Mouse (Mus musculus): ENCODE results near the gene 4933428G20Rik. TPM values are rescaled to one million over a fixed set of nuclear protein-coding genes. Genes with fewer than 3 reads are reported as not detected.

4933428G20Rik gene
- polyA plus RNA-seq, 1 experiment from 2014 or later: 0.32 TPM

- peak; percentile 45 for DNase-seq (ENCODE audit: low spot score)
- no peak overlapping the region for H3K27ac ChIP-seq (ENCODE audit: low read length)
- H3K4me3 ChIP-seq (ENCODE audit: low read depth, low read length): no peak overlapping the region
- no peaks in the 10 kb centered on the region for H3K4me1 ChIP-seq (ENCODE audit: insufficient read depth, low read depth, low read length)
- no peaks in the 10 kb centered on the region for H3K9me3 ChIP-seq (ENCODE audit: low read length)
- no peak overlapping the region for H3K9ac ChIP-seq (replicated peaks; ENCODE audit: low read depth)
- ATAC-seq: peak; percentile 81
- H3K36me3 ChIP-seq (ENCODE audit: insufficient read depth, low read length): peaks cover 11% of the 10 kb centered on the region; the same call in 1 of the 2 replicates
- no peak for TF ChIP-seq EP300 (IDR thresholded peaks at IDR 0.05)
- no peak for TF ChIP-seq CTCF (IDR thresholded peaks at IDR 0.05)
- H3K4me2 ChIP-seq (replicated peaks; ENCODE audit: low read depth, low read length): no peak overlapping the region
- no peaks in the 10 kb centered on the region for H3K27me3 ChIP-seq (replicated peaks; ENCODE audit: insufficient read depth, low read length)
- 41% methylated on average over 9 of the region's 9 CpGs for WGBS
Measured at GRCm38 (mm10) chr11:97502383-97502782, 2.2 kb upstream of the 4933428G20Rik start.

GRCm38 (mm10) chr11:97500720-97501448 is 744 bp upstream of the 4933428G20Rik start:
- DNase-seq (ENCODE audit: low spot score): no peak
- Histone ChIP-seq H3K9me3 (ENCODE audit: low read length) (no peaks in the 10 kb centered on the region), H3K36me3 (ENCODE audit: insufficient read depth, low read length) (peaks cover 17% of the 10 kb centered on the region), H3K27ac (ENCODE audit: low read length) (no peak overlapping the region), H3K4me3 (ENCODE audit: low read depth, low read length) (no peak overlapping the region), H3K9ac (replicated peaks; ENCODE audit: low read depth) (no peak overlapping the region), H3K27me3 (replicated peaks; ENCODE audit: insufficient read depth, low read length) (no peaks in the 10 kb centered on the region), H3K4me1 (ENCODE audit: insufficient read depth, low read depth, low read length) (no peaks in the 10 kb centered on the region), H3K4me2 (replicated peaks; ENCODE audit: low read depth, low read length) (no peak overlapping the region)
- no peak for TF ChIP-seq CTCF (IDR thresholded peaks at IDR 0.05)
- TF ChIP-seq EP300 (IDR thresholded peaks at IDR 0.05): no peak
- 49% methylated on average over 51 of the region's 51 CpGs for WGBS
- no peak for ATAC-seq

- DNase-seq (ENCODE audit: low spot score) (no peak), ATAC-seq (no peak)
- Histone ChIP-seq H3K9me3 (ENCODE audit: low read length) (no peaks in the 10 kb centered on the region), H3K36me3 (ENCODE audit: insufficient read depth, low read length) (peaks cover 29% of the 10 kb centered on the region), H3K27ac (ENCODE audit: low read length) (no peak overlapping the region), H3K4me1 (ENCODE audit: insufficient read depth, low read depth, low read length) (no peaks in the 10 kb centered on the region), H3K9ac (replicated peaks; ENCODE audit: low read depth) (no peak overlapping the region), H3K4me3 (ENCODE audit: low read depth, low read length) (no peak overlapping the region), H3K4me2 (replicated peaks; ENCODE audit: low read depth, low read length) (no peak overlapping the region), H3K27me3 (replicated peaks; ENCODE audit: insufficient read depth, low read length) (no peaks in the 10 kb centered on the region)
- 89% methylated on average over 4 of the region's 4 CpGs for WGBS
- TF ChIP-seq EP300 (IDR thresholded peaks at IDR 0.05) (no peak), CTCF (IDR thresholded peaks at IDR 0.05) (no peak)
Measured at GRCm38 (mm10) chr11:97497543-97497942, 2.6 kb downstream of the 4933428G20Rik start.

DNA sequence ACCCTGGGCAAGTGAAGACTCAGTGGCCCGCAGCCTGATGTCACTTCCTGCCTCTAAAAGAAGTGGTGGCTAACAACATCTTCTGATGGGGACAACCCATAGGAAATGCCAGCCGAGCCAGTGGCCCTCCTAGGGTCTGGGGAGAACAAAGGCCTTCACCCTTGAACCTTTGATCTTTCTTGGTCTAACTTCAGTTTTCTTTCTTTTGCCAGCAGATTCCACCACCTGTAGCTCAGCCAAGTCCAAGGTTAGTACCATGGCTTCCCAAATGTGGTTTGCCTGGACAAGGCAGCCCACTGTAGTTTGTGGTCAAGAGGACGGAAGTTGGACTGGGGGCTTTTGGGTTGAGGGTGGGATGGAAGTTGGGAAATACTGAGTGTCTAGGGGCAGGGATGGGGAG is 7.3 kb downstream of the 4933428G20Rik start:
- Histone ChIP-seq H3K36me3 (ENCODE audit: insufficient read depth, low read length) (peaks cover 33% of the 10 kb centered on the region), H3K27me3 (replicated peaks; ENCODE audit: insufficient read depth, low read length) (no peaks in the 10 kb centered on the region), H3K4me1 (ENCODE audit: insufficient read depth, low read depth, low read length) (no peaks in the 10 kb centered on the region), H3K9me3 (ENCODE audit: low read length) (no peaks in the 10 kb centered on the region), H3K9ac (replicated peaks; ENCODE audit: low read depth) (no peak overlapping the region), H3K4me2 (replicated peaks; ENCODE audit: low read depth, low read length) (no peak overlapping the region), H3K27ac (ENCODE audit: low read length) (no peak overlapping the region), H3K4me3 (ENCODE audit: low read depth, low read length) (no peak overlapping the region)
- 88% methylated on average over 3 of the region's 3 CpGs for WGBS
- no peak for TF ChIP-seq CTCF (IDR thresholded peaks at IDR 0.05)
- no peak for TF ChIP-seq EP300 (IDR thresholded peaks at IDR 0.05)
- ATAC-seq (no peak), DNase-seq (ENCODE audit: low spot score) (no peak)

DNA sequence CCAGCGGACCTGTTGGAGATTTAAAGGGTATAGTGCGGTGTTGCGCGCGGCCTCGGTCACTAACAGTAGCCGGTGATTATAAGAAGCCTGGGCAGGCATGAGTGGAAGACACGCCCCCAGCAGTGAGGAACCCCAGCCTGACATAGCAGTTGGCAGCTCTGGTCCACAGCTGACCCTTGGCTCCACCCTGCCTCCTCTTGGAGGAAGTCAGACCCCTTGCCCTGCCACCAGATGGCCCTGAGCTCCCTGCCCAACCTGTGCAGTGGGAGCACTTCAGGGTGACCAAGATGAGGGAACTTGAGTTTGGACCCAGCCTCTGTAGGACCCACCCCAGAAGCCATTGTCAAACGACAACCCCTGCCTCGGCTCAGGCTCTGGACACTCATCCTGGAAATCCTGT is 8.5 kb downstream of the 4933428G20Rik start:
- Histone ChIP-seq H3K27me3 (replicated peaks; ENCODE audit: insufficient read depth, low read length) (no peaks in the 10 kb centered on the region), H3K36me3 (ENCODE audit: insufficient read depth, low read length) (peaks cover 35% of the 10 kb centered on the region), H3K27ac (ENCODE audit: low read length) (no peak overlapping the region), H3K9me3 (ENCODE audit: low read length) (no peaks in the 10 kb centered on the region), H3K9ac (replicated peaks; ENCODE audit: low read depth) (no peak overlapping the region), H3K4me3 (ENCODE audit: low read depth, low read length) (no peak overlapping the region), H3K4me1 (ENCODE audit: insufficient read depth, low read depth, low read length) (no peaks in the 10 kb centered on the region), H3K4me2 (replicated peaks; ENCODE audit: low read depth, low read length) (no peak overlapping the region)
- WGBS: 78% methylated on average over 10 of the region's 10 CpGs
- DNase-seq (ENCODE audit: low spot score): no peak
- TF ChIP-seq EP300 (IDR thresholded peaks at IDR 0.05) (no peak), CTCF (IDR thresholded peaks at IDR 0.05) (0 out of 2 replicates have a peak, but pooled peaks have one; percentile 4)
- ATAC-seq: no peak

DNA sequence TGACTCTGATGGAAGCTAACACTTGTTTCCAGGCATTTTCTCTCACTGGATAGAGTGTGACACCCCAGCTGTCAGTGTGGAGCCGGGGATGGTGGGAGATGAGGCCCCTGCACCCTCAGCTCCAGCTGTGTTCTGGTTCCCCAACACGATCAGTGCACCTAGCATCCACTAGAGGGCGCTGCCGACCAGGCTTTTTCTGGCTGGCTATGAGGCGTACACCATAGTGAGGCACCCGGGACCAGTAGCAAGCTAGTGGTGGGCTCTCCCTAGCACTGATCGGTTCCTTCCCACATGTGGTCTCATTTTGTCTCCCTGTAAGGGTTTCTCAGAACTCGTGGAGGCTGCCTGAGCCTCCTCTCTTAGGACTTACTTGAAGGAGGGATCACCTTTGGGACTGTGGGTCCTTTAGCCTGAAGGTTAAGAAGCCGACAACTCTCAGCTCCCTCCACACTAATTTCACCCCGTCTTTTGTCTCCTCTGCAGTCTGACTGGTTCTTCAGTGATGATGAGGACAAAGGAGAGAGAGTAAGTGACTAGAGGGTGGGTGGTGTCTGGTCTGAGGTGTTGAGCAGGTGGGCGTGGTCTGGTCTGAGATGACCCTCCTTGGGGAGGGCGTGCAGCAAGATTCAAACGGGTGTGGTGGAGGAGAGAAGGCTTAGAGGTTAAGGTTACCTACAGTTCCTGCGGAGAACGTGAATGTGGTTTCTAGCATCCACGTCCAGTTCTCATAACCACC is 10.4 kb downstream of the 4933428G20Rik start:
- H3K27me3 ChIP-seq (replicated peaks; ENCODE audit: insufficient read depth, low read length): no peaks in the 10 kb centered on the region
- H3K36me3 ChIP-seq (ENCODE audit: insufficient read depth, low read length): peaks cover 37% of the 10 kb centered on the region
- peak; percentile 70 for DNase-seq (ENCODE audit: low spot score)
- ATAC-seq: peak; percentile 55
- TF ChIP-seq EP300 (IDR thresholded peaks at IDR 0.05) (no peak), CTCF (IDR thresholded peaks at IDR 0.05) (peak; percentile 94)
- no peak overlapping the region for H3K9ac ChIP-seq (replicated peaks; ENCODE audit: low read depth)
- H3K4me1 ChIP-seq (ENCODE audit: insufficient read depth, low read depth, low read length): no peaks in the 10 kb centered on the region
- no peak overlapping the region for H3K4me3 ChIP-seq (ENCODE audit: low read depth, low read length)
- H3K4me2 ChIP-seq (replicated peaks; ENCODE audit: low read depth, low read length): no peak overlapping the region
- H3K9me3 ChIP-seq (ENCODE audit: low read length): no peaks in the 10 kb centered on the region
- WGBS: 44% methylated on average over 16 of the region's 16 CpGs
- H3K27ac ChIP-seq (ENCODE audit: low read length): no peak overlapping the region

Data from lung, postnatal 0 days (tissue).